Mouse (Mus musculus) midbrain, embryonic 10.5 days (tissue): ENCODE measurements around the gene Fscn1. TPM values are rescaled to one million over a fixed set of nuclear protein-coding genes. Genes with fewer than 3 reads are reported as not detected.

ENCODE experiments used
- DNase-seq: peaks from one replicate; pipeline ENCODE4 v3.0.0-alpha.2; 2017; ENCODE audit warnings: low spot score
- H3K27ac ChIP-seq: fragments of 300-500 bp; sonication (generic); replicated peaks from 2 replicates; pipeline ENCODE4 v1.5.1; 2016; ENCODE audit warnings: mild to moderate bottlenecking
- H3K27me3 ChIP-seq: fragments of 300-500 bp; sonication (generic); 2 replicates; pipeline ENCODE4 v1.6.1; 2016; ENCODE audit warnings: low read depth, mild to moderate bottlenecking; ENCODE audit not compliant: poor library complexity, severe bottlenecking
- H3K36me3 ChIP-seq: fragments of 300-500 bp; sonication (generic); 2 replicates; pipeline ENCODE4 v1.6.1; 2016; ENCODE audit warnings: mild to moderate bottlenecking, moderate library complexity
- H3K4me1 ChIP-seq: fragments of 300-500 bp; sonication (generic); 2 replicates; pipeline ENCODE4 v1.6.1; 2016
- H3K4me3 ChIP-seq: fragments of 300-500 bp; sonication (generic); 2 replicates; pipeline ENCODE4 v1.5.1; 2016; ENCODE audit warnings: mild to moderate bottlenecking, moderate library complexity
- H3K9me3 ChIP-seq: fragments of 300-500 bp; sonication (generic); replicated peaks from 2 replicates; pipeline ENCODE4 v1.6.1; 2016; ENCODE audit warnings: mild to moderate bottlenecking
- WGBS: fragments of 180-500 bp; shearing (Covaris S2); methylation state at CpG from one replicate; pipeline ENCODE4 v1.1.7; 2016; 5-methylcytosine and 5-hydroxymethylcytosine counted together
- polyA plus RNA-seq: library from polyadenylated mRNA; unstranded; fragments of >200 nt; fragmentation: Nextera tagmentation; extraction: Ambion mirVana; gene quantifications from 2 replicates; pipeline ENCODE4 v1.2.1, GENCODE M21; 2016

Gene Fscn1
- polyA plus RNA-seq, 1 experiment from 2014 or later, result 675 TPM

DNA sequence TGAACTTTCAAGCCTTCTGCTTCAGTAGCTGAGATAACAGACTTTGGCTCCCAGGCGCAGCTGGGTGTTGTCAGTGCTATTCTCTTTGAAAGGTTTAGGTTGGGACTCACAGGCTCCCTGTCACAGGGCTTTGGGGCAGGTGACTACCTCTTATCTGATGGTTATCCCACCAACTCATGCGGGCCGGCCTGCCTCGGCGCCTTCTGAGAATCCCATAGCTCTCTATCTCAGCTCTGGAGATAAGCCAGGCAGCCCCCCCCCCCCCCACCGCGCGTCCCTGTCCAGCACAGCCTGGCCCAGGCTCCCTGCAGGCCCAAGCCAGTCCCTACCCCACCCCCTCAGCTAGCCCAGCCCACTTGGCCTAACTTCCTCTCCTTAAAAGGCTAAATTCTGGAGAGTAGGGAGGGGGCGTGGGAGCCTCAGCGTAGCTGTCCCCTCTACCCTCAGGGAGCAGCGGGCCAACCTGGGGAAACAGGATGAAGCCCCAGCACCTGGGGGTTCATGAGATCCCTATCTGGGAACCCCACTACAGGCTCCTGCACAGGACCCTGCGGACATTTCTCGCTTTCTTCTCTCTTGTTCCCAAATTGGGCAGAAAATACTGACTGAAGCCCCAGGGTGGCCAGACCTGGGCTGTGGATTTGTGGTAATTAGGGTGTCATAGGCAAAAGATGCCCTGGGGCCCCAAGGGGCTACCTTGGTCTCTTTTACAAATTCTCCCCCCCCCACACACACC, 33.8 kb upstream of the Fscn1 start:
- 11% methylated on average over 13 of the region's 13 CpGs for WGBS
- H3K36me3 ChIP-seq, result no peaks in the 10 kb centered on the region
- no peak for DNase-seq
- H3K4me1 ChIP-seq, result peaks cover 33% of the 10 kb centered on the region
- no peak overlapping the region for H3K4me3 ChIP-seq
- no peaks in the 10 kb centered on the region for H3K9me3 ChIP-seq
- peaks cover 44% of the 10 kb centered on the region for H3K27me3 ChIP-seq
- peak overlapping the region; percentile 70 for H3K27ac ChIP-seq

DNA sequence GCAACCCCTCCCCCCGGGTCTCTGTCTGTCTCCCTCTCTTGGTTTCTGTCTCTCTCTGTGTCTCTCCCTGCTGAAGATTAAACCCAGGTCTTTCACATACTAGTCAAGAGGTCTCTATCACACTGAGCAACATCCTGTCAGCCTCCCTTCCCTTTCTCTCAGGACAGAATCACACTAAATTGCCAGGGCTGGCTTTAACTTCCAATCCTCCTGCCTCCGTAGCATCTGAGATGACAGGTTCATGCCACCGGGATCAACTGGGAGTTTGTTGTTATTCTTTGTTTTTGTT, 33.3 kb upstream of the Fscn1 start:
- peak overlapping the region; percentile 70 for H3K27ac ChIP-seq
- no peak for DNase-seq
- H3K27me3 ChIP-seq, result peaks cover 47% of the 10 kb centered on the region
- WGBS, result 47% methylated on average over 3 of the region's 3 CpGs
- H3K36me3 ChIP-seq, result no peaks in the 10 kb centered on the region
- H3K9me3 ChIP-seq, result no peaks in the 10 kb centered on the region
- H3K4me1 ChIP-seq, result peaks cover 36% of the 10 kb centered on the region
- no peak overlapping the region for H3K4me3 ChIP-seq

DNA sequence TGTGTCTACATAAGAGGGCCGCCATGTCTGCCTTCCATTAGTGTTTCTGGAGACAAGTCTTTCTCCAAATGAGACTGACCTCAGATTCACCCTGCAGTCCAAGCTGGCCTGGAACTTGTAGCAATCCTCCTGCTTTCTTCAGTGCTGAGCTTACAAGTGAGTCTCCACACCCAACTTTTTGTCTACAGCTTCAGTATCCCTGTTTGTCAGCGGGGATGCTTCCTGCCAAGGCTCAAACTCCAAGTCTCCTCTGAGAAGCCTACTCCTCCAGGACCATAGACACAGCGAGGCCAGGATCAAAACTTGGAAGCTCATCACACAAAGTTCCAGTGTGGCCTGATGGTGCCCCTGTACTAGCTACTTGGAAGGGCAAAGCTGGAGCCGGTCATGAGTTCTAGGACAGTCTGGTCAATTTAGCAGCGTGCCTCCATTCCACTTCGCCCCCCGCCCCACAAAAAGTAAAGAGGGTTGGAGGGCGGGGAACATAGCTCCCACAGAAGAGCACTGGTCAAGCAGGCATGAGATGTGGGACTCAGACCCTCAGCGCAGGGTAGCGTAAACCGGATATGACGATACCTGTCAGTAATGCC, 32.7 kb upstream of the Fscn1 start:
- Histone ChIP-seq H3K9me3 (no peaks in the 10 kb centered on the region), H3K36me3 (no peaks in the 10 kb centered on the region), H3K4me3 (no peak overlapping the region), H3K27ac (peak overlapping the region; percentile 70; the same call in 1 of the 2 replicates), H3K4me1 (peaks cover 42% of the 10 kb centered on the region), H3K27me3 (peaks cover 47% of the 10 kb centered on the region)
- no peak for DNase-seq
- WGBS, result 93% methylated on average over 12 of the region's 12 CpGs

DNA sequence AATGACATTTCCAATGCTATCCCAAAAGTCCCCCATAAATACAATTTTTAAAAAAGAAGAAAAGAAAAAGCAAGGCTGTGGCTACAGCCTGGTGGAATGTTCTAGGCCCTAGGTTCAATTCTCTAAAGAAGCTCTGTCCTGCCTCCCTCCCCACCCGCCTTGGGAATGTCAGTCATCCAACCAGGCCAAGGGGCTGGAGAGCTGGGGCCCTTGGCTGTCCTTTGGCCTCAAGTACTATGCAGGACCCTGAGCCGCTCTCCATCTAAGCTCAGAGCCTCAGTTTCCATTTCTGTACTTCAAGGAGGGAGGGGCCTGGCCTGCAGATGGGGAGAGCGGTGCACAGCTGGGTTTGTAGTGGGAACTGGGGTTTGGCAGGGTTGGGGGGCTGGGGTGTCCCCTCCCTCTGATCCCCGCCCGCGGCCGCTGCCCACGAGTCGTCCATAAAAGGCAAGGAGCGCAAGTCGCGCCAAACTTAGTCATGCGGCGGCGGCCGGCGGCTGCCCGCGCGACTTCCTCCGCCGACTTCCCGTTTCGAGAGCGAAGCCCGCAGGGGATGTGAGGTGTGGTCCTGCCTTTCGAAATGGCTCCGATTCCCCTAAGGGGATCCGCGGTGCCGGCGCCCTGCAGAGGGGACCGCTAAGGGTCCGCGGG, 31.3 kb upstream of the Fscn1 start:
- H3K4me1 ChIP-seq, result peaks cover 43% of the 10 kb centered on the region
- H3K4me3 ChIP-seq, result peak overlapping the region; percentile 57
- peak overlapping the region; percentile 87 for H3K27ac ChIP-seq
- WGBS, result 5% methylated on average over 35 of the region's 35 CpGs
- peak; percentile 73 for DNase-seq
- no peaks in the 10 kb centered on the region for H3K36me3 ChIP-seq
- H3K9me3 ChIP-seq, result no peaks in the 10 kb centered on the region
- peaks cover 47% of the 10 kb centered on the region for H3K27me3 ChIP-seq

DNA sequence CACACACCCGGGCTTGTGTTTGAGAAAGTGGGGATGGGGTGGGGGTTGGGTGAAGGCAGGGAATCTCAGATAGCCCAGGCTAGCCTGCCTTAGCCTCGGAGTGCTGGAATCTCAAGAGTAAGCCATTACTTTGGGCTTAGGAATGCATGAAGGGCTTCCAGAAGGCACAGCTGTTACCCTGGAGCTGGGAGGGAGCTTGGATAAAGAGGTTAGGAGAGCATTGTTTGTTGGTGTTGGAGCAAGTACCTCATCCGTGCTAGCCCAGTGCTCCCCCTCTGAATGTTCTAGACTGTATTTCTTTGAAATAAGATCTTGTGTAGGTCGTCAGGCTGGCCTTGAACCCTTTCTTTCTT, 30.8 kb upstream of the Fscn1 start:
- 21% methylated on average over 4 of the region's 4 CpGs for WGBS
- Histone ChIP-seq H3K4me3 (peak overlapping the region; percentile 57), H3K27me3 (peaks cover 47% of the 10 kb centered on the region), H3K27ac (peak overlapping the region; percentile 87), H3K9me3 (no peaks in the 10 kb centered on the region), H3K36me3 (no peaks in the 10 kb centered on the region), H3K4me1 (peaks cover 43% of the 10 kb centered on the region)
- no peak for DNase-seq

DNA sequence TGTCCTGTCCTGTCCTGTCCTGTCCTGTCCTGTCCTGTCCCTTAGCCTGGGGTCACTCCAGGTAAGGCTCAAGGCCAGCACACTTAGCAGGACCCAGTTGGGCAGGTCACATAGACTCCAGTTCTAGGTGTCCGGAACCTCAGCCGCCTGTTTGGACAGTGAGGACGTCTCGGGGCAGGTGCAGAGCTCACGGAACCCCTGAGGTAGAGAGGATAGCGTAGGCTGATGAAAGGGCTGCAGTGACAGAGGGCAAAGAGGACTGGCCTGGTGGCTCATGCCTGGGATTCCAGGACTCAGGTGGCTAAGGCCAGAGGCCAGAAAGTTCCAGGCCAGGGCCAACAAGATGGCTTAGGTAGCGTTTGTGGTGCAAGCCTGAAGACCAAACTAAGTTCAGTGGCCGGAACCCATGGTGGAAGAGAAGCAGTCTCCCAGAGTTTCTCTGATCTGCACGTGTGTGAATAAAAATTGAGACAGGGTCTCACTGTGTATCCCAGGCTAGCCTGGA, 28.9 kb upstream of the Fscn1 start:
- Histone ChIP-seq H3K27me3 (peaks cover 47% of the 10 kb centered on the region), H3K4me1 (peaks cover 39% of the 10 kb centered on the region), H3K36me3 (no peaks in the 10 kb centered on the region), H3K4me3 (no peak overlapping the region), H3K9me3 (no peaks in the 10 kb centered on the region), H3K27ac (peak overlapping the region; percentile 17; the same call in 1 of the 2 replicates)
- DNase-seq, result no peak
- 88% methylated on average over 9 of the region's 9 CpGs for WGBS

DNA sequence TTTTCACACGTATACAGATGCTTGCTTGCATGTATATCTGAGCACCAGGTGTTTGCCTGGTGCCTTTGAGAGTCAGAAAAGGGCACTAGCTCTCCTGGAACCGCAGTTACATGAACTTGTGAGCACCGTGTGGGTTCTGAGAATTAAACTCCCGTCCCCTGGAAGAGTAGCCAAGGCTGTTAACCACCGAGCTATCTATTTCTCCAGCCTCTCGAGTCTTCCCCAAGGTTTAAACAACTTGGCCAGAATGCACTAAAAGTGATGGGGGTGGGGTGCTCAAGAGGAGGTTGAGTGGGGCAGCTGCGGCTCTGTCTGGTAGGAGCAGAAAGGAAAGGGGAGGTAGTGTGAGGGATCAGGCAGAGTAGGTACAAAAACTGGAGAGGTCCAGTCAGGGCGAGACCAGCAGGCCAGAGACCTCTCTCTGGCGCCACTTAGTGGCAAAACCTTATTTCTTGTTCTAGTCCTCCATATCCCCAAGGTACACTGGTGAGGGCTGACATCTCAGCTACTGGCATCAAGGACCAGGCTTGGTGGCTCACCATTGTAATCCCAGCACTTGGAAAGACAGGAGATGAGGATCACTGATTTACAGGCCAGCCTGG, 28.0 kb upstream of the Fscn1 start:
- Histone ChIP-seq H3K9me3 (no peaks in the 10 kb centered on the region), H3K27ac (peak overlapping the region; percentile 64), H3K4me3 (peak overlapping the region; percentile 21), H3K4me1 (peaks cover 31% of the 10 kb centered on the region), H3K27me3 (peaks cover 43% of the 10 kb centered on the region), H3K36me3 (no peaks in the 10 kb centered on the region)
- 34% methylated on average over 9 of the region's 9 CpGs for WGBS
- peak; percentile 62 for DNase-seq

DNA sequence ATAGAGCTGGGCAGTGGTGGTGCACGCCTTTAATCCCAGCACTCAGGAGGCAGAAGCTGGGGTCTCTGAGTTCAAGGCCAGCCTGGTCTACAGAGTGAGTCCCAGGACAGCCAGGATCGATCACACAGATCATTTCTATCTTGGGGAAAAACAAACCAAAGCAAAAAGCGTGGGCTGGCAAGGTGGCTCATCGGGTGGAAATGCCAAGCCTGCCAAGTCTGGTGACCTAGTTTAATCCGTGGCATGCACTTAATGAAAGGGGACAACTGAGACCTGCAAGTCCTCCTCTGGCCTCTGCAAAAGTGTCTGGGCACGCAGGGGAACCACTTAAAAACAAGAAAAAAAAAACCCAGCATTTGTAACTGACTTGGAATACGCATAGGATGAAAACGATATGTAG, 27.4 kb upstream of the Fscn1 start:
- Histone ChIP-seq H3K4me3 (no peak overlapping the region), H3K27me3 (peaks cover 38% of the 10 kb centered on the region), H3K4me1 (peaks cover 30% of the 10 kb centered on the region), H3K36me3 (no peaks in the 10 kb centered on the region), H3K9me3 (no peaks in the 10 kb centered on the region), H3K27ac (no peak overlapping the region)
- no peak for DNase-seq
- 84% methylated on average over 8 of the region's 8 CpGs for WGBS

DNA sequence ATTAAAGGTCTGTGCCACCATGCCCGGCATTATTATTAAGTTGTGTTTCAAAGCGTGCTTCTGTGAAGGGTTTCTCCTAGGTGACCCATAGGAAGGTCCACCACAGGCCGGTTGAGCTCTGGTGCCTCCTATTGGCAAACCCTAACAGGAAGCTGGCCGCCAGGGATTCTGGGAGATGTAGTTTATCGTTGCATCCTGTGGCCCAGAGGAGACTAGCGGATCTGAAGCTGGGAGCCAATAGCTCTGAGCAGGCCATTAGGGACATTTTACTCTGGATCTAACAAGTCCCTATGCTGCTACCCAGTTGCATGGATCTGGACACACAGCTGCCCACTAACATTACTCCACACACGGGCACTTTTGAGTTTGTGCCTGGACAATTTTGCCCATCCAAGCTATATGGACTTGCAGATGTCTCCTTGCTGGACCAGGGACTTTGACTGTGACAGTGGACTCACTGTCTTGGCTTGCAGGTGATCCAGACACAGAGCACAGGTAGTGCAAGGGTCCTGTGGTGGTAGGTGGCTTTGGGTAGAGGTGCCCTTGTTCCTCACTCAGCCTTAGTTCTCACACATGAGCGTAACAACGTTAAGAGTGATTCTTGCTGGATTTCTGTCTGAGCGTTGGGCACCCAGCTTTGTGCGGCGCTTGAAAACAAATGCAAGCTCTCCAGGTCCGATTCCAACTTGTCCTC, 24.4 kb upstream of the Fscn1 start:
- peaks cover 9% of the 10 kb centered on the region; the same call in 1 of the 2 replicates for H3K27me3 ChIP-seq
- peak overlapping the region; percentile 69 for H3K27ac ChIP-seq
- WGBS, result 14% methylated on average over 13 of the region's 13 CpGs
- peak overlapping the region; percentile 43 for H3K4me3 ChIP-seq
- peak; percentile 85 for DNase-seq
- H3K9me3 ChIP-seq, result no peaks in the 10 kb centered on the region; the same call in 1 of the 2 replicates
- peaks cover 26% of the 10 kb centered on the region for H3K4me1 ChIP-seq
- no peaks in the 10 kb centered on the region for H3K36me3 ChIP-seq

DNA sequence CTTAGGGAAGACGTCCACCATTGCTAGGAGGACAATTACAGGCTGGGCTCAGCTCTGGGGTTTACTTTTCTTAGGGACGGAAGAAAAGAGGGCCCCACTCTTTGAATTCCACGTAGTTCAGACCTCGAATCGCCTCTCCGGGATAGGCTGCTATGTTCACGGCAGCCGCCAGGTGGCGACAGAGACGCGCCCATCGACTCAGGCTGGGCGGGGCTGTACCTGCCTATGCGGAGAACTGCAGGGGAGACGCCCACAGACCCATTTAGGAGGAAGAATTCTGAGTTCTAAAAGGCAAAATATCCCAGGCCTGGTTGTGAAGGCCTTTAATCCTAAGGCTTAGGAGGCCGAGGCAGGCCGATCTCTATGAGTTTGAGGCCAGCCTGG, 23.8 kb upstream of the Fscn1 start:
- Histone ChIP-seq H3K36me3 (no peaks in the 10 kb centered on the region), H3K4me3 (peak overlapping the region; percentile 43), H3K9me3 (no peaks in the 10 kb centered on the region; the same call in 1 of the 2 replicates), H3K4me1 (peaks cover 22% of the 10 kb centered on the region), H3K27me3 (peaks cover 3% of the 10 kb centered on the region; the same call in 1 of the 2 replicates), H3K27ac (peak overlapping the region; percentile 69)
- DNase-seq, result peak; percentile 86
- 4% methylated on average over 17 of the region's 17 CpGs for WGBS

DNA sequence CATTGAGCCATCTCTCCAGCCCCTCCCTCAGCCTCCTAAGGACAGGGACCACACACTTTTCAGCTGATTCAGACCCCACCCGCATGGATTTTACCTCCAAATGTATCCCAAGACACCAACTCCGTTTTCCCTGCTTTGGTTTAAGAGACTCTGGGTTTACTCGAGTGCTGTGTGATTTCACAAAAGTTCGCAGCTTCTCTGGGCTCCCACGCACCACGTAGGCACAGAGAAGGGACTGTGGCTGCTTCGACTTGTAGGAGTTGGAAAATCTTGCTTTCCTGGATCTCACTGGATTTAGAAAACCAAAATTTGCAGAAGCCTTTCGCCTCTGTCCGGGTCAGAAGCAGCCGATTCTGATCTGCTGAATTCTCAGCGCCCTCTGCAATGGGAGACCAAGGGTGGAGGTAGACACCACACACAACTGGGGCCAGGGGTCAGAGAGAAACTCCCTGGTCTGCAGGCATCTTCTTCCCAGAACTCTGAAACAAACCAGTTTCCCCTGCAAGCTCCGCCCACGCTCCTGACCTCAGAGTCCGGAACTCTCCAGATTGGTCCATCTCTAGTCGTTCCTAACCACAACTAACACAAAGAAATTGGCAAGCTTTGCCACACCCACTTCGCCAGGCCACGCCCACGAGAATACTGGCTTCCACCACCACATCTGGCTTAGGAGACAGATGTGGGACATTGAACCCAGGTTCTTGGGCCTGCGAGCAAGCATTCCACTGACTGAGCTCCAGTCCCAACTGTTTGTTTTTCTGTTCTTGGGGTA, 22.0 kb upstream of the Fscn1 start:
- 0 out of 2 replicates have a peak overlapping the region, but pooled peaks have one; percentile 17 for H3K4me3 ChIP-seq
- no peaks in the 10 kb centered on the region for H3K27me3 ChIP-seq
- peak overlapping the region; percentile 30; the same call in 1 of the 2 replicates for H3K27ac ChIP-seq
- peaks cover 23% of the 10 kb centered on the region for H3K4me1 ChIP-seq
- H3K36me3 ChIP-seq, result no peaks in the 10 kb centered on the region
- DNase-seq, result peak; percentile 40
- WGBS, result 38% methylated on average over 19 of the region's 19 CpGs
- H3K9me3 ChIP-seq, result no peaks in the 10 kb centered on the region; the same call in 1 of the 2 replicates

DNA sequence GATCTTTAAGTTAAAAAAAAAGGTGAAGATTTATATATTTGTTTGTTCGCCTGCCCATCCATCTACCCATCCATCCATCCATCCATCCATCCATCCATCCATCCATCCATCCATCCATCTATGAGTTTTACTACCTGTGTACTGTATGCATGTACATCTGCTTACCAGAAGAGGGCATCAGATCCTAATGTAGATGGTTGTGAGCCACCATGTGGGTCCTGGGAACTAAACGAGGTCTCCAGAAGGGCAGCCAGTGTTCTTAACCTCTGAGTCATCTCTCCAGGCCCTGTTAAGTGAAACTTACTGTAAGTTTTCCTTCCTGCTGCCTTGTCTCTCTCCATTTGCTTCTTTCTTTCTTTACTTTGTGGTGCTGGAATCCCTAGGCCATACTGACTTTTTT, 19.8 kb upstream of the Fscn1 start:
- H3K36me3 ChIP-seq, result no peaks in the 10 kb centered on the region
- no peak overlapping the region for H3K27ac ChIP-seq
- no peak overlapping the region for H3K4me3 ChIP-seq
- WGBS, result 78% methylated on average over 2 of the region's 2 CpGs
- no peaks in the 10 kb centered on the region; the same call in 1 of the 2 replicates for H3K9me3 ChIP-seq
- H3K27me3 ChIP-seq, result no peaks in the 10 kb centered on the region
- no peak for DNase-seq
- H3K4me1 ChIP-seq, result peaks cover 23% of the 10 kb centered on the region
